Mouse (Mus musculus): ENCODE data around the gene Msh5. TPM values are rescaled to one million over a fixed set of nuclear protein-coding genes. Genes with fewer than 3 reads are reported as not detected.

Gene Msh5
- total RNA-seq, 1 experiment, result 2.7 TPM

DNA sequence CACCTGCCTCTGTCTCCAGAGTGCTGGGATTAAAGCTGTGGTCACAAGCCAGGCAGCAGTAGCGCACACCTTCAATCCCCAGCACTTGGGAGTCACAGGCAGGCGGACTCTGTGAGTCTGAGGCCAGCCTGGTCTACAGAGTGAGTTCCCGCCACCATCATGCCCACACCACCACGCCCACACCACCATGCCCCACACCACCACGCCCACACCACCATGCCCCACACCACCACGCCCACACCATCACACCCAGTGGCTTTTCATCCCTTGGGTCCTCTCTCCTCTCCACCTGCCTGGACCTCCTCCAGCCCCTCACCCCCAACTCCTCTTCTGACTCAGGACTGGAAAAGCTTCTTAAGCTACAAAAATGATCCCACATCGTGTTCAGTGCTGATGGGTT lies 14.7 kb downstream of the Msh5 start:
- in situ Hi-C loops (cut with MboI; ENCODE audit: low sequenced_read_pairs in 2 of 2, unreplicated experiment in 2 of 2), result no loop called here
- Histone ChIP-seq H3K4me3 (ENCODE audit: insufficient read depth in 1 of 2, low read depth in 1 of 2, low read length in 2 of 2, poor library complexity in 1 of 2, severe bottlenecking in 1 of 2) (no peak overlapping the region), H3K36me3 (ENCODE audit: control insufficient read depth, insufficient read depth, low read length, poor library complexity, severe bottlenecking) (no peaks in the 10 kb centered on the region), H3K27ac (ENCODE audit: insufficient read depth, low read depth, low read length, poor library complexity, severe bottlenecking) (no peak overlapping the region), H3K9ac (ENCODE audit: insufficient read depth, low read depth, low read length, poor library complexity, severe bottlenecking) (no peak overlapping the region), H3K9me3 (ENCODE audit: control insufficient read depth, insufficient read depth, low read depth, low read length) (no peaks in the 10 kb centered on the region), H3K4me1 (ENCODE audit: control insufficient read depth in 2 of 2, insufficient read depth in 2 of 2, low read length in 2 of 2, poor library complexity in 1 of 2) (peaks cover 0 to 19% of the 10 kb centered on the region in 2 experiments; a peak in 2 of 4 replicates)
- DNase-seq (ENCODE audit: low read depth, low spot score), result no peak
- TF ChIP-seq ZNF384 (IDR thresholded peaks at IDR 0.05; ENCODE audit: low read depth, low read length), result no peak
- no peak for TF ChIP-seq CHD2 (IDR thresholded peaks at IDR 0.05; ENCODE audit: low read depth, low read length)
- no peak for TF ChIP-seq HCFC1 (IDR thresholded peaks at IDR 0.05; ENCODE audit: borderline replicate concordance, insufficient read depth, low read length)
- no peak for TF ChIP-seq ZC3H11A (IDR thresholded peaks at IDR 0.05; ENCODE audit: borderline replicate concordance, low read depth, low read length)
- TF ChIP-seq MAFK (IDR thresholded peaks at IDR 0.05; ENCODE audit: insufficient read depth, low read depth, low read length), result no peak

DNA sequence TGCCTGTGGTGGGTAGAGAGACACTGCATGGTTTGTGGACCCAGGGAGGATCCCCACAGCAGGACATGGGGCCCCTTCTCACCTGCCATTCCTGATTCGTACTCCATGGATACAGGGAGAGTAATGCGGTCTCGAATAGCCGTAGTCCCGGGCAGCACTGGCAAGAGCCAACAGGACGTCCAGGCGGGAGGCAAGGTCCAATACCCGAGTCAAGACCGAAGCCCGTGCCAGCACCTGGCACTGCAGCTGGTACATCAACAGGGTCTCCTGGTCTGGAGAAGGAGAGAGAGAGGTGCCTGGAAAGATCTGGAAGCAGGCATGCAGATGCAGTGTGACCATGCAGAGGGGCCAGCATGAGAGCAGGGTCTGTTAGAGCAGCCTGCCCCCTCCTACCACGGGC lies 15.3 kb downstream of the Msh5 start:
- Histone ChIP-seq H3K9ac (ENCODE audit: insufficient read depth, low read depth, low read length, poor library complexity, severe bottlenecking) (no peak overlapping the region), H3K4me3 (ENCODE audit: insufficient read depth in 1 of 2, low read depth in 1 of 2, low read length in 2 of 2, poor library complexity in 1 of 2, severe bottlenecking in 1 of 2) (no peak overlapping the region), H3K4me1 (ENCODE audit: control insufficient read depth in 2 of 2, insufficient read depth in 2 of 2, low read length in 2 of 2, poor library complexity in 1 of 2) (peaks cover 0 to 23% of the 10 kb centered on the region in 2 experiments; a peak in 2 of 4 replicates), H3K9me3 (ENCODE audit: control insufficient read depth, insufficient read depth, low read depth, low read length) (no peaks in the 10 kb centered on the region), H3K27ac (ENCODE audit: insufficient read depth, low read depth, low read length, poor library complexity, severe bottlenecking) (no peak overlapping the region), H3K36me3 (ENCODE audit: control insufficient read depth, insufficient read depth, low read length, poor library complexity, severe bottlenecking) (no peaks in the 10 kb centered on the region)
- DNase-seq (ENCODE audit: low read depth, low spot score), result no peak
- in situ Hi-C loops (cut with MboI; ENCODE audit: low sequenced_read_pairs in 2 of 2, unreplicated experiment in 2 of 2), result no loop called here
- no peak for TF ChIP-seq MAFK (IDR thresholded peaks at IDR 0.05; ENCODE audit: insufficient read depth, low read depth, low read length)
- no peak for TF ChIP-seq ZC3H11A (IDR thresholded peaks at IDR 0.05; ENCODE audit: borderline replicate concordance, low read depth, low read length)
- TF ChIP-seq ZNF384 (IDR thresholded peaks at IDR 0.05; ENCODE audit: low read depth, low read length), result no peak
- no peak for TF ChIP-seq CHD2 (IDR thresholded peaks at IDR 0.05; ENCODE audit: low read depth, low read length)
- no peak for TF ChIP-seq HCFC1 (IDR thresholded peaks at IDR 0.05; ENCODE audit: borderline replicate concordance, insufficient read depth, low read length)

GRCm38 (mm10) chr17:35029691-35030532 lies 16.6 kb downstream of the Msh5 start:
- H3K27ac ChIP-seq (ENCODE audit: insufficient read depth, low read depth, low read length, poor library complexity, severe bottlenecking), result no peak overlapping the region
- no peak for TF ChIP-seq ZC3H11A (IDR thresholded peaks at IDR 0.05; ENCODE audit: borderline replicate concordance, low read depth, low read length)
- TF ChIP-seq MAFK (IDR thresholded peaks at IDR 0.05; ENCODE audit: insufficient read depth, low read depth, low read length), result no peak
- TF ChIP-seq HCFC1 (IDR thresholded peaks at IDR 0.05; ENCODE audit: borderline replicate concordance, insufficient read depth, low read length), result no peak
- no peak for TF ChIP-seq ZNF384 (IDR thresholded peaks at IDR 0.05; ENCODE audit: low read depth, low read length)
- no peak for TF ChIP-seq CHD2 (IDR thresholded peaks at IDR 0.05; ENCODE audit: low read depth, low read length)
- in situ Hi-C loops (cut with MboI; ENCODE audit: low sequenced_read_pairs in 2 of 2, unreplicated experiment in 2 of 2), result no loop called here
- peaks cover 0 to 29% of the 10 kb centered on the region in 2 experiments; a peak in 2 of 4 replicates for H3K4me1 ChIP-seq (ENCODE audit: control insufficient read depth in 2 of 2, insufficient read depth in 2 of 2, low read length in 2 of 2, poor library complexity in 1 of 2)
- H3K9me3 ChIP-seq (ENCODE audit: control insufficient read depth, insufficient read depth, low read depth, low read length), result no peaks in the 10 kb centered on the region
- H3K9ac ChIP-seq (ENCODE audit: insufficient read depth, low read depth, low read length, poor library complexity, severe bottlenecking), result no peak overlapping the region
- no peak overlapping the region for H3K4me3 ChIP-seq (ENCODE audit: insufficient read depth in 1 of 2, low read depth in 1 of 2, low read length in 2 of 2, poor library complexity in 1 of 2, severe bottlenecking in 1 of 2)
- H3K36me3 ChIP-seq (ENCODE audit: control insufficient read depth, insufficient read depth, low read length, poor library complexity, severe bottlenecking), result no peaks in the 10 kb centered on the region
- DNase-seq (ENCODE audit: low read depth, low spot score), result no peak

GRCm38 (mm10) chr17:35028315-35028714 lies 18.2 kb downstream of the Msh5 start:
- Histone ChIP-seq H3K36me3 (ENCODE audit: control insufficient read depth, insufficient read depth, low read length, poor library complexity, severe bottlenecking) (no peaks in the 10 kb centered on the region), H3K27ac (ENCODE audit: insufficient read depth, low read depth, low read length, poor library complexity, severe bottlenecking) (no peak overlapping the region), H3K9me3 (ENCODE audit: control insufficient read depth, insufficient read depth, low read depth, low read length) (no peaks in the 10 kb centered on the region), H3K4me1 (ENCODE audit: control insufficient read depth in 2 of 2, insufficient read depth in 2 of 2, low read length in 2 of 2, poor library complexity in 1 of 2) (peaks cover 0 to 29% of the 10 kb centered on the region in 2 experiments; a peak in 2 of 4 replicates), H3K4me3 (ENCODE audit: insufficient read depth in 1 of 2, low read depth in 1 of 2, low read length in 2 of 2, poor library complexity in 1 of 2, severe bottlenecking in 1 of 2) (no peak overlapping the region), H3K9ac (ENCODE audit: insufficient read depth, low read depth, low read length, poor library complexity, severe bottlenecking) (no peak overlapping the region)
- TF ChIP-seq HCFC1 (IDR thresholded peaks at IDR 0.05; ENCODE audit: borderline replicate concordance, insufficient read depth, low read length), result no peak
- TF ChIP-seq ZC3H11A (IDR thresholded peaks at IDR 0.05; ENCODE audit: borderline replicate concordance, low read depth, low read length), result no peak
- TF ChIP-seq CHD2 (IDR thresholded peaks at IDR 0.05; ENCODE audit: low read depth, low read length), result no peak
- TF ChIP-seq MAFK (IDR thresholded peaks at IDR 0.05; ENCODE audit: insufficient read depth, low read depth, low read length), result no peak
- no peak for TF ChIP-seq ZNF384 (IDR thresholded peaks at IDR 0.05; ENCODE audit: low read depth, low read length)
- DNase-seq (ENCODE audit: low read depth, low spot score), result no peak
- in situ Hi-C loops (cut with MboI; ENCODE audit: low sequenced_read_pairs in 2 of 2, unreplicated experiment in 2 of 2), result no loop called here
